Mouse (Mus musculus) lung, adult 2 months (tissue): ENCODE results near the gene Epb41l1. TPM values are rescaled to one million over a fixed set of nuclear protein-coding genes. Genes with fewer than 3 reads are reported as not detected.

Source experiments
- DNase-seq: peaks from one replicate; pipeline ENCODE4 v3.0.0; 2022
- H3K4me1 ChIP-seq: fragments of 200-500 bp; 2 replicates; pipeline ENCODE4 v1.6.1; 2011; ENCODE audit warnings: low read length; ENCODE audit not compliant: control insufficient read depth, insufficient read depth
- H3K4me3 ChIP-seq: fragments of 200-500 bp; replicated peaks from 2 replicates; pipeline ENCODE3; 2011; ENCODE audit warnings: low read depth, mild to moderate bottlenecking, control low read depth, low read length; ENCODE audit errors: extremely low read depth
- CTCF ChIP-seq: fragments of 200-500 bp; IDR thresholded peaks from 2 replicates; pipeline ENCODE4 v1.5.1; 2011; ENCODE audit warnings: mild to moderate bottlenecking, low read length, control low read depth; ENCODE audit not compliant: insufficient read depth
- POLR2A ChIP-seq: fragments of 200-500 bp; IDR thresholded peaks from 2 replicates; pipeline ENCODE4 v1.6.1; 2011; ENCODE audit warnings: low read depth, mild to moderate bottlenecking, control low read depth, low read length, borderline replicate concordance; ENCODE audit errors: extremely low read depth
- WGBS: fragments of 180-500 bp; shearing (Covaris S2); methylation state at CpG from one replicate; pipeline ENCODE4 v1.1.7; 2018; 5-methylcytosine and 5-hydroxymethylcytosine counted together
- polyA plus RNA-seq: library from polyadenylated mRNA; depleted of rRNA; stranded (reverse); fragments of >200 nt; gene quantifications from 2 replicates; pipeline ENCODE4 v1.2.3, GENCODE M21; 2012

Gene Epb41l1
- polyA plus RNA-seq, 1 experiment, result 25.1 TPM

- WGBS, result 5% methylated on average over 39 of the region's 39 CpGs
- DNase-seq, result peak; percentile 87
- H3K4me1 ChIP-seq, result 0 out of 2 replicates have a peak, but pooled peaks cover 4% of the 10 kb centered on the region
- TF ChIP-seq CTCF (no peak), POLR2A (peak; percentile 91)
- H3K4me3 ChIP-seq, result peak within 1 kb of the TSS; percentile 92
These were observed 126.6 kb downstream of the Epb41l1 start, which contains the start of gene Aar2 for GRCm38 (mm10) chr2:156547123-156547891. Aar2 (plus strand) TSS chr2:156547584.

- TF ChIP-seq POLR2A, result no peak
- no peak for TF ChIP-seq CTCF
- no peak for DNase-seq
- WGBS, result 90% methylated on average over 4 of the region's 4 CpGs
- Histone ChIP-seq H3K4me1 (0 out of 2 replicates have a peak, but pooled peaks cover 4% of the 10 kb centered on the region), H3K4me3 (no peak overlapping the region)
These were observed 131.7 kb downstream of the Epb41l1 start for GRCm38 (mm10) chr2:156552421-156552820.

- TF ChIP-seq POLR2A (no peak), CTCF (no peak)
- Histone ChIP-seq H3K4me3 (no peak overlapping the region), H3K4me1 (no peaks in the 10 kb centered on the region)
- DNase-seq, result no peak
- WGBS, result 48% methylated on average over 2 of the region's 2 CpGs
These were observed 141.1 kb downstream of the Epb41l1 start for GRCm38 (mm10) chr2:156561808-156562207.

- DNase-seq, result no peak
- TF ChIP-seq CTCF, result no peak
- no peak for TF ChIP-seq POLR2A
- no peaks in the 10 kb centered on the region for H3K4me1 ChIP-seq
- 69% methylated on average over 5 of the region's 5 CpGs for WGBS
- no peak overlapping the region for H3K4me3 ChIP-seq
These were observed 142.8 kb downstream of the Epb41l1 start for GRCm38 (mm10) chr2:156563557-156563956.

- TF ChIP-seq POLR2A (no peak), CTCF (no peak)
- Histone ChIP-seq H3K4me3 (no peak overlapping the region), H3K4me1 (no peaks in the 10 kb centered on the region)
- no peak for DNase-seq
- 88% methylated on average over 2 of the region's 2 CpGs for WGBS
These were observed 145.8 kb downstream of the Epb41l1 start for GRCm38 (mm10) chr2:156566512-156566911.

- no peak for DNase-seq
- Histone ChIP-seq H3K4me1 (no peaks in the 10 kb centered on the region), H3K4me3 (no peak overlapping the region)
- 83% methylated on average over 7 of the region's 7 CpGs for WGBS
- no peak for TF ChIP-seq CTCF
- no peak for TF ChIP-seq POLR2A
These were observed 147.9 kb downstream of the Epb41l1 start for GRCm38 (mm10) chr2:156568647-156569046.

- TF ChIP-seq CTCF, result no peak
- TF ChIP-seq POLR2A, result no peak
- 91% methylated on average over 3 of the region's 3 CpGs for WGBS
- Histone ChIP-seq H3K4me3 (no peak overlapping the region), H3K4me1 (no peaks in the 10 kb centered on the region)
- DNase-seq, result no peak
These were observed 148.6 kb downstream of the Epb41l1 start for GRCm38 (mm10) chr2:156569261-156569660.

GRCm38 (mm10) chr2:156571521-156571920 lies 150.8 kb downstream of the Epb41l1 start:
- no peak overlapping the region for H3K4me3 ChIP-seq
- no peak for DNase-seq
- no peaks in the 10 kb centered on the region for H3K4me1 ChIP-seq
- TF ChIP-seq POLR2A (no peak), CTCF (no peak)
- WGBS, result 78% methylated on average over 6 of the region's 6 CpGs

GRCm38 (mm10) chr2:156576850-156577587 lies 156.3 kb downstream of the Epb41l1 start:
- no peak overlapping the region for H3K4me3 ChIP-seq
- no peaks in the 10 kb centered on the region for H3K4me1 ChIP-seq
- WGBS, result 75% methylated on average over 7 of the region's 7 CpGs
- TF ChIP-seq CTCF (no peak), POLR2A (no peak)
- DNase-seq, result no peak
